Mouse (Mus musculus) adipose tissue, adult 10 weeks (tissue): ENCODE results near the gene Olfr807. TPM values are rescaled to one million over a fixed set of nuclear protein-coding genes. Genes with fewer than 3 reads are reported as not detected.

Experiments used
- polyA plus RNA-seq: library from polyadenylated mRNA; stranded (reverse); fragments of 350-450 nt; fragmentation: Illumina TruSeq; extraction: RNeasy Lipid Tissue Mini Kit (QIAGEN cat#74804); gene quantifications from one replicate; pipeline ENCODE4 v1.2.3, GENCODE M21; 2014; ENCODE audit warnings: low read depth, low replicate concordance

Gene Olfr807
- not detected for polyA plus RNA-seq

DNA sequence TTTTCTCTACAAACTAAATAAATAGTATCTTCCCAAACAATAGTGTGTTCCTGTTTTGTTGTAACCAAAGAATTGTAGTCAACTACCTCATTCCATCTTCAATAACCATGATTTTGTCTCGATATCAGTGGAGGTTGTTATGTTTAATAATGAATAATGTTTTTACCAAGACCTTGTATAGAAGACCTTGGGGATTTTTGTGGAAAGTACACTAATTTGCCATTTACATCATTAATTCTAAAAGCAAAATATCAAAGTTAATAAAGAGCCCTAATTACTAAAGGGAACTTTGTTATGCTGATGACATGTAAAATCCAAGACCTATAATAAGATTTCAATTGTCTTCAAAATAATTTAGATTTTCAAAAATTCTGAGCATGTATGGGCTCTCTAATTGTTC is at the start of gene Olfr807:
Gene Olfr807 (minus strand): TSS at position 101 of the 400 bp plus-strand sequence.

GRCm38 (mm10) chr10:129804296-129804695 is 46.7 kb upstream of the Olfr807 start, which contains the start of gene Olfr811:
Gene Olfr811 (minus strand): TSS chr10:129804396.

DNA sequence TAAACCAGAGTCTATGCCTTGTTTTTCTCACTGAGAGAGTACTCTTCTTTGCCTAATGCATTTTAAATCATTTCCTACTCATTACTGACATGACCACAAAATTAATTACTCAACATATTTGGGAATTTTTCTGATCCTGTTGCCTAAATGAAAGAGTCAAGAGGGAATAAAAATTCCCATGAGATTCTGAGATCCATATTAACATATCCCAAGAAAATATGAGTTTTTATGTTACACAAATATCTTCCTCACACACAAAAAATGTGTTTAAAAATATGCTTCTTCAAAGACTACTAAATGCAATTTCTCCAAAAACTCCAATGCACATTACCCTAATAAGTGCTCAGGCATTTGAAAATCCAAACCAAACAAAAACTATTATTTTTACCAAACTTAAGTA is 37.2 kb upstream of the Olfr807 start, which contains the start of gene Olfr810:
Gene Olfr810 (minus strand): TSS at position 101 of the 400 bp plus-strand sequence.

DNA sequence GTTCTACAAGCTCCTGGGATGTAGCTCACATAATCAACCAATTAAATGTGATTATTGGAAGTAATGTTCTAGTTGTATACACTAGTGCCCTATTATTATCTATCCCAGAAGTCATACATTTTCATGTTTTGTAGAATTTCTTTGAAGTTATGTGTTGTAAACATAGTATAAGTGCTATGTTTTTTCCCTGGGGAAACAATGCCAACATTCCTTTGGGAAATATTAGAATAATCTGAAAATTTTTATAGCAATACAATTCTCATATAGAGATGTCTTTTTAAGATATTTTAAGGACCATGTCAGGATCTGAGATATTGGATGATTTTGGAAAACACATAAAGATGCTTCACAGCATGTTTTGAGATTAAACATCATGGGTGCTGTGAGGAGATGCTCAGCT is 16.7 kb upstream of the Olfr807 start, which contains the start of gene Olfr809:
Gene Olfr809 (plus strand): TSS at position 301 of the 400 bp plus-strand sequence.

GRCm38 (mm10) chr10:129765182-129765581 is 7.6 kb upstream of the Olfr807 start, which contains the start of gene Olfr808:
Gene Olfr808 (plus strand): TSS chr10:129765482.

GRCm38 (mm10) chr10:129741821-129742220 is 15.8 kb downstream of the Olfr807 start, which contains the start of gene Olfr806:
Gene Olfr806 (minus strand): TSS chr10:129741921.

GRCm38 (mm10) chr10:129729275-129729674 is 28.3 kb downstream of the Olfr807 start, which contains the start of gene Olfr805:
Gene Olfr805 (minus strand): TSS chr10:129729375.

Other genes starting within 250 kb of the Olfr807 start
- not detected for gene Olfr791, start 236.0 kb downstream of the Olfr807 start, polyA plus RNA-seq
- gene Olfr792, start 218.6 kb downstream of the Olfr807 start, polyA plus RNA-seq, result not detected
- not detected for gene Olfr794, start 190.1 kb downstream of the Olfr807 start, polyA plus RNA-seq
- gene Olfr796, start 145.2 kb downstream of the Olfr807 start, polyA plus RNA-seq, result not detected
- not detected for gene Olfr798, start 129.9 kb downstream of the Olfr807 start, polyA plus RNA-seq
- gene Olfr799, start 120.3 kb downstream of the Olfr807 start, polyA plus RNA-seq, result not detected
- gene Olfr800, start 100.1 kb downstream of the Olfr807 start, polyA plus RNA-seq, result not detected
- gene Olfr801, start 83.9 kb downstream of the Olfr807 start, polyA plus RNA-seq, result not detected
- not detected for gene Olfr802, start 69.6 kb downstream of the Olfr807 start, polyA plus RNA-seq
- not detected for gene Olfr803, start 63.5 kb downstream of the Olfr807 start, polyA plus RNA-seq
- not detected for gene Olfr804, start 54.6 kb downstream of the Olfr807 start, polyA plus RNA-seq
- gene Olfr805, start 28.4 kb downstream of the Olfr807 start, polyA plus RNA-seq, result not detected
- not detected for gene Olfr806, start 15.9 kb downstream of the Olfr807 start, polyA plus RNA-seq
- gene Olfr808, start 7.7 kb upstream of the Olfr807 start, polyA plus RNA-seq, result not detected
- gene Olfr809, start 16.8 kb upstream of the Olfr807 start, polyA plus RNA-seq, result not detected
- not detected for gene Olfr810, start 37.1 kb upstream of the Olfr807 start, polyA plus RNA-seq
- gene Olfr811, start 46.6 kb upstream of the Olfr807 start, polyA plus RNA-seq, result not detected
- not detected for gene Olfr812, start 88.3 kb upstream of the Olfr807 start, polyA plus RNA-seq
- not detected for gene Olfr813, start 97.6 kb upstream of the Olfr807 start, polyA plus RNA-seq
- not detected for gene Olfr814, start 122.1 kb upstream of the Olfr807 start, polyA plus RNA-seq
- gene Olfr815, start 148.1 kb upstream of the Olfr807 start, polyA plus RNA-seq, result not detected
- not detected for gene Olfr816, start 157.8 kb upstream of the Olfr807 start, polyA plus RNA-seq
- not detected for gene Olfr818, start 191.3 kb upstream of the Olfr807 start, polyA plus RNA-seq
- gene Olfr819, start 209.5 kb upstream of the Olfr807 start, polyA plus RNA-seq, result not detected
- not detected for gene Olfr247, start 218.3 kb upstream of the Olfr807 start, polyA plus RNA-seq
- gene Gm10310, start 227.3 kb upstream of the Olfr807 start, polyA plus RNA-seq, result not detected